Mouse (Mus musculus) brain, embryonic 14.5 days (tissue): ENCODE data around the gene Spag16.

Source experiments
- CTCF ChIP-seq: fragments of 200-500 bp; IDR thresholded peaks from 2 replicates; pipeline ENCODE4 v1.5.1; 2012; ENCODE audit warnings: inconsistent platforms, mild to moderate bottlenecking, moderate library complexity, borderline replicate concordance; ENCODE audit not compliant: insufficient read depth, insufficient read length; ENCODE audit errors: extremely low read depth
- POLR2A ChIP-seq: fragments of 200-500 bp; IDR thresholded peaks from 2 replicates; pipeline ENCODE4 v1.6.1; 2012; ENCODE audit warnings: mild to moderate bottlenecking, inconsistent platforms, borderline replicate concordance; ENCODE audit not compliant: poor library complexity, insufficient read depth, insufficient read length, severe bottlenecking; ENCODE audit errors: extremely low read depth

DNA sequence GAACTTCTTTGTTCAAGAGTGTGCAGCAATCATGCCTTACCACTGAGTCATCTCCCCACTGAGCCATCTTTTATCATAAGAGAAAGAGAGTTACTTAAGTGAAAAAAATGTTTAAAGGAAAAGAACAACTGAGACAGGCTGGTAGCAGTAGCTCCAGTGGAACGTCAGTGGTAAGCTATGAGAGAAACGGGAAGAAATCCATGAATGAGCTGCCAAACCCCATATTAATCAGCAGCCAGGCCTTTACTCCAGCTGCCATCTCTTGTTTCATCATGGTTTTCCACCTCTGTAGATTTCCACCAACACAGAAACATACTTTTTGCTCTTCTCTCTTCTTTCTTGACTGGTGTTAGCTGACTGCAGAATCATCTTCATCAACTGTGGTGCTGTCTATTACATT lies 308.8 kb downstream of the Spag16 start:
- TF ChIP-seq POLR2A (no peak), CTCF (no peak)
